Mouse (Mus musculus) neural tube, embryonic 12.5 days (tissue): Measurements from ENCODE around the gene Gm20388. TPM values are rescaled to one million over a fixed set of nuclear protein-coding genes. Genes with fewer than 3 reads are reported as not detected.
A peak's percentile ranks its signal among the peaks of the same experiment; 100 is the strongest.
"Not testable (repeated sequence)": the region's sequence is repeated elsewhere in the genome, so short reads cannot be mapped to it uniquely, and the experiment has no call there.

Experiments used
- ATAC-seq: fragments of 200-750 bp; cut with Nextera tagmentation; 2 replicates; pipeline ENCODE4 v1.8.0; 2017; ENCODE audit warnings: low read depth, mild to moderate bottlenecking, moderate TSS enrichment, moderate library complexity; ENCODE audit not compliant: low FRiP score
- H3K27ac ChIP-seq: fragments of 300-500 bp; sonication (generic); 2 replicates; pipeline ENCODE4 v1.5.1; 2016
- H3K27me3 ChIP-seq: fragments of 300-500 bp; sonication (generic); replicated peaks from 2 replicates; pipeline ENCODE4 v1.6.1; 2016; ENCODE audit warnings: mild to moderate bottlenecking
- H3K36me3 ChIP-seq: fragments of 300-500 bp; sonication (generic); 2 replicates; pipeline ENCODE4 v1.6.1; 2016; ENCODE audit warnings: mild to moderate bottlenecking
- H3K4me1 ChIP-seq: fragments of 300-500 bp; sonication (generic); 2 replicates; pipeline ENCODE4 v1.6.1; 2016
- H3K4me2 ChIP-seq: fragments of 300-500 bp; sonication (generic); replicated peaks from 2 replicates; pipeline ENCODE4 v1.6.1; 2016; ENCODE audit warnings: mild to moderate bottlenecking
- H3K4me3 ChIP-seq: fragments of 300-500 bp; sonication (generic); 2 replicates; pipeline ENCODE4 v1.5.1; 2016
- H3K9ac ChIP-seq: fragments of 300-500 bp; sonication (generic); 2 replicates; pipeline ENCODE4 v1.6.1; 2016; ENCODE audit warnings: mild to moderate bottlenecking
- H3K9me3 ChIP-seq: fragments of 300-500 bp; sonication (generic); 2 replicates; pipeline ENCODE4 v1.6.1; 2016; ENCODE audit warnings: mild to moderate bottlenecking
- WGBS: fragments of 180-500 bp; shearing (Covaris S2); methylation state at CpG from one replicate; pipeline ENCODE4 v1.1.7; 2016; 5-methylcytosine and 5-hydroxymethylcytosine counted together
- polyA plus RNA-seq: library from polyadenylated mRNA; unstranded; fragments of >200 nt; fragmentation: Nextera tagmentation; extraction: Ambion mirVana; gene quantifications from 2 replicates; pipeline ENCODE4 v1.2.1, GENCODE M21; 2016

The Gm20388 gene
- polyA plus RNA-seq, 1 experiment from 2014 or later = not detected

GRCm38 (mm10) chr8:123212321-123213117 is 3301.9 kb downstream of the Gm20388 start, which contains the start of the genes Chmp1a and Spata33:
Gene Chmp1a, minus strand, starts transcription at chr8:123212763.
Gene Spata33, plus strand, starts transcription at chr8:123212832.
- 1% methylated on average over 76 of the region's 76 CpGs for WGBS
- ATAC-seq = peak; percentile 94
- no peaks in the 10 kb centered on the region for H3K9me3 ChIP-seq
- H3K36me3 ChIP-seq = peaks cover 32% of the 10 kb centered on the region
- 0 out of 2 replicates have a peak within 1 kb of the TSS, but pooled peaks have one; percentile 6 for H3K27ac ChIP-seq
- peak within 1 kb of the TSS; percentile 98 for H3K4me2 ChIP-seq
- H3K4me3 ChIP-seq = peak within 1 kb of the TSS; percentile 95
- peaks cover 19% of the 10 kb centered on the region for H3K4me1 ChIP-seq
- H3K27me3 ChIP-seq = no peaks in the 10 kb centered on the region
- H3K9ac ChIP-seq = peak within 1 kb of the TSS; percentile 97

- Histone ChIP-seq H3K4me3 (peak overlapping the region; percentile 95), H3K9me3 (no peaks in the 10 kb centered on the region), H3K36me3 (peaks cover 25% of the 10 kb centered on the region), H3K27me3 (no peaks in the 10 kb centered on the region), H3K27ac (0 out of 2 replicates have a peak overlapping the region, but pooled peaks have one; percentile 6), H3K4me1 (peaks cover 19% of the 10 kb centered on the region), H3K9ac (peak overlapping the region; percentile 97), H3K4me2 (peak overlapping the region; percentile 98)
- 18% methylated on average over 22 of the region's 22 CpGs for WGBS
- ATAC-seq = peak; percentile 39; the same call in 1 of the 2 replicates
These were observed 3302.6 kb downstream of the Gm20388 start for GRCm38 (mm10) chr8:123213118-123213772.

- Histone ChIP-seq H3K4me1 (peaks cover 19% of the 10 kb centered on the region), H3K36me3 (peaks cover 5% of the 10 kb centered on the region; the same call in 1 of the 2 replicates), H3K4me2 (no peak overlapping the region), H3K4me3 (no peak overlapping the region), H3K9me3 (no peaks in the 10 kb centered on the region), H3K9ac (no peak overlapping the region), H3K27ac (no peak overlapping the region), H3K27me3 (no peaks in the 10 kb centered on the region)
- WGBS = 73% methylated on average over 3 of the region's 3 CpGs
- no peak for ATAC-seq
These were observed 3304.8 kb downstream of the Gm20388 start for GRCm38 (mm10) chr8:123215430-123215829.

GRCm38 (mm10) chr8:123220917-123221316 is 3310.3 kb downstream of the Gm20388 start:
- Histone ChIP-seq H3K4me3 (no peak overlapping the region), H3K9ac (no peak overlapping the region), H3K27me3 (no peaks in the 10 kb centered on the region), H3K27ac (no peak overlapping the region), H3K9me3 (no peaks in the 10 kb centered on the region), H3K4me2 (no peak overlapping the region), H3K4me1 (peaks cover 14% of the 10 kb centered on the region), H3K36me3 (no peaks in the 10 kb centered on the region)
- WGBS = 88% methylated on average over 1 of the region's 1 CpGs
- no peak for ATAC-seq

- H3K4me1 ChIP-seq = peaks cover 14% of the 10 kb centered on the region
- H3K4me2 ChIP-seq = peak within 1 kb of the TSS; percentile 96
- H3K27ac ChIP-seq = peak within 1 kb of the TSS; percentile 59; the same call in 1 of the 2 replicates
- peaks cover 29% of the 10 kb centered on the region for H3K36me3 ChIP-seq
- peak within 1 kb of the TSS; percentile 78 for H3K9ac ChIP-seq
- 3% methylated on average over 59 of the region's 59 CpGs for WGBS
- peak; percentile 84 for ATAC-seq
- no peaks in the 10 kb centered on the region for H3K27me3 ChIP-seq
- peak within 1 kb of the TSS; percentile 59 for H3K4me3 ChIP-seq
- no peaks in the 10 kb centered on the region for H3K9me3 ChIP-seq
These were observed 3313.9 kb downstream of the Gm20388 start, which contains the start of gene Cdk10 for GRCm38 (mm10) chr8:123224278-123225266. Gene Cdk10, plus strand, starts transcription at chr8:123224842.

- no peaks in the 10 kb centered on the region for H3K9me3 ChIP-seq
- no peak for ATAC-seq
- no peak overlapping the region for H3K4me3 ChIP-seq
- WGBS = 95% methylated on average over 1 of the region's 1 CpGs
- H3K27ac ChIP-seq = no peak overlapping the region
- H3K27me3 ChIP-seq = peaks cover 13% of the 10 kb centered on the region
- H3K9ac ChIP-seq = no peak overlapping the region
- H3K4me2 ChIP-seq = no peak overlapping the region
- H3K4me1 ChIP-seq = peaks cover 18% of the 10 kb centered on the region
- peaks cover 35% of the 10 kb centered on the region for H3K36me3 ChIP-seq
These were observed 3317.8 kb downstream of the Gm20388 start for GRCm38 (mm10) chr8:123228416-123228815.

- H3K27me3 ChIP-seq = peaks cover 26% of the 10 kb centered on the region
- not testable (repeated sequence) for H3K4me3 ChIP-seq, H3K9ac ChIP-seq, H3K4me2 ChIP-seq, H3K9me3 ChIP-seq, H3K27ac ChIP-seq, ATAC-seq
- H3K4me1 ChIP-seq = peaks cover 20% of the 10 kb centered on the region
- peaks cover 35% of the 10 kb centered on the region for H3K36me3 ChIP-seq
- 86% methylated on average over 11 of the region's 11 CpGs for WGBS
These were observed 3319.7 kb downstream of the Gm20388 start for GRCm38 (mm10) chr8:123230326-123230725.

- Histone ChIP-seq H3K27me3 (peaks cover 31% of the 10 kb centered on the region), H3K27ac (no peak overlapping the region), H3K9me3 (no peaks in the 10 kb centered on the region), H3K4me1 (peaks cover 27% of the 10 kb centered on the region), H3K4me3 (no peak overlapping the region), H3K9ac (no peak overlapping the region), H3K4me2 (no peak overlapping the region), H3K36me3 (peaks cover 31% of the 10 kb centered on the region)
- WGBS = 52% methylated on average over 5 of the region's 5 CpGs
- no peak for ATAC-seq
These were observed 3321.1 kb downstream of the Gm20388 start for GRCm38 (mm10) chr8:123231742-123232141.

GRCm38 (mm10) chr8:123232553-123232952 is 3321.9 kb downstream of the Gm20388 start:
- Histone ChIP-seq H3K9me3 (no peaks in the 10 kb centered on the region), H3K27me3 (peaks cover 38% of the 10 kb centered on the region), H3K27ac (no peak overlapping the region), H3K4me2 (no peak overlapping the region), H3K4me1 (peaks cover 27% of the 10 kb centered on the region), H3K36me3 (peaks cover 23% of the 10 kb centered on the region), H3K4me3 (no peak overlapping the region), H3K9ac (no peak overlapping the region)
- ATAC-seq = no peak
- WGBS = 20% methylated on average over 7 of the region's 7 CpGs

- H3K36me3 ChIP-seq = peaks cover 17% of the 10 kb centered on the region
- H3K4me1 ChIP-seq = peaks cover 27% of the 10 kb centered on the region
- no peaks in the 10 kb centered on the region for H3K9me3 ChIP-seq
- H3K4me3 ChIP-seq = no peak overlapping the region
- 59% methylated on average over 13 of the region's 13 CpGs for WGBS
- no peak overlapping the region for H3K27ac ChIP-seq
- peaks cover 38% of the 10 kb centered on the region for H3K27me3 ChIP-seq
- no peak overlapping the region; the same call in 1 of the 2 replicates for H3K4me2 ChIP-seq
- ATAC-seq = no peak
- no peak overlapping the region for H3K9ac ChIP-seq
These were observed 3322.7 kb downstream of the Gm20388 start for GRCm38 (mm10) chr8:123233300-123233699.

GRCm38 (mm10) chr8:123233760-123234159 is 3323.1 kb downstream of the Gm20388 start:
- WGBS = 76% methylated on average over 11 of the region's 11 CpGs
- Histone ChIP-seq H3K9me3 (no peaks in the 10 kb centered on the region), H3K4me1 (peaks cover 27% of the 10 kb centered on the region), H3K27ac (no peak overlapping the region), H3K27me3 (peaks cover 38% of the 10 kb centered on the region), H3K9ac (no peak overlapping the region), H3K36me3 (peaks cover 12% of the 10 kb centered on the region), H3K4me2 (no peak overlapping the region), H3K4me3 (no peak overlapping the region)
- no peak for ATAC-seq
